Mouse (Mus musculus) activated CD4-positive, CD25-positive, alpha-beta regulatory T cell (primary cell): Measurements from ENCODE around the gene Flcn. TPM values are rescaled to one million over a fixed set of nuclear protein-coding genes. Genes with fewer than 3 reads are reported as not detected.

Source experiments
- polyA plus RNA-seq, 2 experiments: library from polyadenylated mRNA; unstranded; fragments of 100-300 nt; shearing (Covaris generic); gene quantifications; one replicate each; pipeline ENCODE4 v1.2.1; 2017

The Flcn gene
- polyA plus RNA-seq, result 10 to 100 TPM; 38.9 to 51.5 TPM

GRCm38 (mm10) chr11:59809670-59810474 lies at the start of gene Flcn:
Gene Flcn, minus strand, starts transcription at chr11:59810016.

DNA sequence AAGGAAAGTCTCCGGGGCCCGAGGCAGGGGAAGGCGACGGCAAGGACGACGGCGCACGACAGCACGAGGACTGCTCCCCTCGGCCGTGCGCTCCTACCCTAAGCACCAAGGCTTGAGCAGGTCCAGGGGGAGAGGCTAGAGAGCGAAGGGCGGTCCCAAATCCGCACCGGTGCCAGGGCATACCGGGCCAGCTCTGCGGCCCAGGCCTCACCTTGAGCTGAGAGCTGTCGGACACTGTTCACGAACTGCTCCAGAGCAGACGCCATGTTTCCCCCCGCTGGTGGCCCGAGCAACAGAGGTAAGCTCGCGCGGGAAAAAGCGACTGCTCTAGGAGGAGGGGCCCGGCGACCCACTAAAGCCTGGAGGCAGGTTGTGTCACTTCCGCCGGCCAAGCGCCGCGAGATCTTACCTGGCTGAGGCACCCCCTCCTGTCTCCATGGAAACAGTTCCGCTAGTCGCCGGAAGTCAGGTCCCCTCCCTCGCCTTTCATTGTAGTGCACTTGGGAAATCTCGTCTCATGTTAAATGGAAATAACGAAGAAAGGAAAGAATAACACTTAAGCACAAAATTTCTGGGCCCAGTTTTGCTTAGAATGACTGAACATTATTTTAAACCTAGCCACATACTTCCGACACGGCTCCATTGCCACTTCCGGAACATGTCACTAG lies 29.8 kb upstream of the Flcn start, which contains the start of gene Cops3:
Gene Cops3, minus strand, starts transcription at position 380 of the 668 bp plus-strand sequence.

DNA sequence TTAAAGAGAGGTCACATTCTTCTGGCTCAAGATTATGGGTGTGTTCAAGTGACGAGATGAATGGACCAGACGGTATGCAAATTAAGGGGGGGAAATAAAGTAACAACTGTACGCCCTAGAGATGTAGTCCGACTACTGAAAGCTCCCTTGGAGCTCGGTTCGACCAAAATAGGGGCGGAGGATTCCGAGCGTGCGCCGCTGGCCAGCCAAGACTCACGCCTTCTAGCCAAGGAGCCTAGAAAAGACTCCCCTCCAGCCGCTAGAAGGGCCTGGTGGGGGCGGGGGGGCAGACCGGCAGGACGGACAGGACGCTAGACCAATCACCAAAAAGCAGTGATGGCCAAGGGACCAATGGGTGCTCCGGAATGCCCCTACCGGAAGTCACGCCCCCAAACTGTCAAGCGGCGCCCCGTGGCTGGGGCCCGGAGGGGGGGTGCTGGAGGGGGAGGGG lies 29.2 kb upstream of the Flcn start, which contains the start of gene Nt5m:
Gene Nt5m, plus strand, starts transcription at position 440 of the 451 bp plus-strand sequence.

DNA sequence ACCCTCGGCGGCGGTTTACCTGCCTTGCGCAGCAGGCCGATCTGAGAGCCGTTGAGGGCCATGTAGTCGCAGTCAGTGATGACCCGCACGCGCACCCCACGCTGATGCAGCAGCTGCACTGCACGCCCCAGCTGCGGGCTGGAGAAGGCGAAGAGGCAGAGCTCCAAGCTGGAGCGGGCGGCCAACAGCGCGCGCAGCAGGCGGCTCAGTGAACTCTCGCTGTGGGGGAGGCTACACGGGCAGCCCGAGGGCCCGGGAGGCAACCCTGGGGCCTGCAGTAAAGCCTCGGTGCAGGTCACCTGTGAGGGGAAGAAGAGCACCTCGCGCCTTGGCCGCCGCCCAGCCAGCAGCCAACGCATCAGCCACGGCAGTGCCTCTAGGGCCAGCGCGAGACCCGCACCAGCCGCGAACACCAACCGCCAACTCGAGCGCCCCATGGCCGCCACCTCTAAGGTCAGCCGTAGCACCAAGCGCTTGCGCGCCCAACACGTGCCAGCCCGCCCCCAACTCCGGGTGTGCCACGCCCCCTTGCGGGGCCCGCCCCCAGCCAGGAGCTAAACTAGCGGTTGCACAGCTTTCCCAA lies 22.5 kb downstream of the Flcn start, which contains the start of gene Pld6:
Gene Pld6, minus strand, starts transcription at position 447 of the 583 bp plus-strand sequence.

Other genes starting within 250 kb of the Flcn start
- gene Olfr222, start 233.8 kb downstream of the Flcn start, polyA plus RNA-seq, result not detected
- gene Olfr223, start 216.7 kb downstream of the Flcn start, polyA plus RNA-seq, result not detected
- 10 to 100 TPM; 30.0 to 58.6 TPM for gene Mprip, start 148.7 kb downstream of the Flcn start, polyA plus RNA-seq
- not detected for gene Pld6, start 22.4 kb downstream of the Flcn start, polyA plus RNA-seq
- gene Nt5m, start 29.4 kb upstream of the Flcn start, polyA plus RNA-seq, result 10 to 100 TPM; 17.9 to 18.9 TPM
- 100 to 1,000 TPM in 1 of 2 experiments, 10 to 100 TPM in 1; 76.1 to 113 TPM for gene Cops3, start 29.8 kb upstream of the Flcn start, polyA plus RNA-seq
- 10 to 100 TPM; 17.0 to 17.4 TPM for gene Med9, start 138.2 kb upstream of the Flcn start, polyA plus RNA-seq
- under 1 TPM; 0.21 to 0.36 TPM for gene Rasd1, start 154.9 kb upstream of the Flcn start, polyA plus RNA-seq
- gene Pemt, start 236.5 kb upstream of the Flcn start, polyA plus RNA-seq, result 1 to 10 TPM in 1 of 2 experiments, under 1 TPM in 1; 0.60 to 1.9 TPM